ENCODE assay signal across 18 mouse cellular contexts in the genomic region with DNA sequence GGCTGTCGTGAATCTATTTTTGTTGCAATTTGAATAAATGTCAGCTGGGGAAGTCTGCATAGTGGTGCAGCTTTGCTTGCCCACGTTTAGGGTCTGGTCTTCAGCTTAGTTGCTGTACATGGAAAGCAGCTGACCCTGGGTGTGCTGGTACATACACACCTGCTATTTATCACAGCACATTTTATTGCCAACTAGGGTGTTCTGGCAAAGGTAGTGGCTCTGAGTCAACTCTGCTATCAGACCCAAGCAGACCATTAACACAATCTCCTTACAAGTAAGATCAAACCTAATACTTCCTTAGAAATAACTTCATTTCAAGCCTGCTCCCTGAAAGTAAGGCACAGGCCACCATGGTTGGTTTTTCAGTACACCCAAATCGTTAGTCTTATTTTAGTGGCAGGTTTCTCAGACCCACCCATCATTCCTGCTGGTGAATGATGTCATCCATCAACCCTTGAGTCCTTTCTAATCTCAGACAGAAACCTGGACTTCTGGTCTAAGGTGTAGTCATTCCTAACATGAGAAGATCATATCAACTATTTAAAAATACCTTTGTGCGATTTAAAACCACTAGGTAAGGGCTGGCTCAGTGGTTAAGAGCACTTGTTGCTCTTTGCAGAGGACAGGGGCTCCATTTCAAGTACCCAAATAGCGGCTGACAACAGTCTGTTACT.
"Had no signal": no experiment of that assay in that cellular context is flagged by ENCODE, and none has a peak within 500 bp of the region (broad histone marks: within the 10 kb centered on the region; RNA-seq: fewer than 3 reads in every experiment).

No protein-coding gene starts in this region.

- H3K36me3 ChIP-seq: liver, embryonic 13.5 days; neural tube, embryonic 12.5 days; neural tube, embryonic 15.5 days; stomach, embryonic 15.5 days had no signal

- H3K27me3 ChIP-seq: liver, embryonic 13.5 days; neural tube, embryonic 12.5 days; neural tube, embryonic 15.5 days; stomach, embryonic 15.5 days had no signal

- H3K9ac ChIP-seq: liver, embryonic 13.5 days; neural tube, embryonic 12.5 days; neural tube, embryonic 15.5 days; stomach, embryonic 15.5 days had no signal

- H3K27ac ChIP-seq: kidney, postnatal 0 days; layer of hippocampus, adult 2 months; left cerebral cortex, adult 2 months; liver, embryonic 13.5 days; neural tube, embryonic 12.5 days; neural tube, embryonic 15.5 days; stomach, embryonic 15.5 days had no signal

- H3K4me3 ChIP-seq: layer of hippocampus, adult 2 months; left cerebral cortex, adult 2 months; liver, embryonic 13.5 days; neural tube, embryonic 12.5 days; neural tube, embryonic 15.5 days; stomach, embryonic 15.5 days had no signal

- DNase-seq: kidney, adult 2 months; kidney, postnatal 25 days; layer of hippocampus, adult 9-11 months; layer of hippocampus, postnatal 36 days; liver, embryonic 13.5 days; lung, adult 2 months; lung, postnatal 14 days; lung, postnatal 4 days; right cerebral cortex, postnatal 25 days; thymus, adult 18-20 months; thymus, postnatal 36 days had no signal

- H3K4me2 ChIP-seq: liver, embryonic 13.5 days; midbrain, embryonic 11.5 days; neural tube, embryonic 12.5 days; neural tube, embryonic 15.5 days; stomach, embryonic 15.5 days had no signal

- H3K4me1 ChIP-seq: liver, embryonic 13.5 days; neural tube, embryonic 12.5 days; neural tube, embryonic 15.5 days; stomach, embryonic 15.5 days had no signal

- H3K9me3 ChIP-seq: liver, embryonic 13.5 days; neural tube, embryonic 12.5 days; neural tube, embryonic 15.5 days; stomach, embryonic 15.5 days had no signal
